Mouse (Mus musculus) liver, adult 2 months (tissue): ENCODE measurements at regions not wholly inside any gene's neighbourhood (a gene's known extent, or its start where the extent isn't known, plus 50 kb on each side); places are given as distances from the start of the nearest gene placed in this dataset.

Experiments
- CTCF ChIP-seq: fragments of 200-500 bp; IDR thresholded peaks from 2 replicates; pipeline ENCODE4 v1.5.1; 2011; ENCODE audit warnings: low read depth, low read length, control low read depth
- POLR2A ChIP-seq: fragments of 200-500 bp; IDR thresholded peaks from 2 replicates; pipeline ENCODE4 v1.6.1; 2011; ENCODE audit warnings: low read length, control low read depth; ENCODE audit not compliant: insufficient read depth; ENCODE audit errors: extremely low read depth

GRCm38 (mm10) chr3:134365948-134366347 lies 129.7 kb downstream of the Cxxc4 start:
- no peak for TF ChIP-seq POLR2A
- TF ChIP-seq CTCF: no peak
